Mouse (Mus musculus): ENCODE results near the gene Olfr449.
A peak's percentile ranks its signal among the peaks of the same experiment; 100 is the strongest.

The Olfr449 gene

GRCm38 (mm10) chr6:42834084-42834483 is at the start of gene Olfr449:
TSS of gene Olfr449 (plus strand) at chr6:42834384.
- no peak for ATAC-seq (ENCODE audit: insufficient number of reproducible peaks, low FRiP score, low TSS enrichment)

- ATAC-seq (ENCODE audit: insufficient number of reproducible peaks, low FRiP score, low TSS enrichment) = no peak
Observed at GRCm38 (mm10) chr6:42784793-42785192, 49.4 kb upstream of the Olfr449 start, which contains the start of gene Olfr452. TSS of gene Olfr452 (plus strand) at chr6:42785093.

- no peak for ATAC-seq (ENCODE audit: insufficient number of reproducible peaks, low FRiP score, low TSS enrichment)
Observed at GRCm38 (mm10) chr6:42790247-42790948, 43.8 kb upstream of the Olfr449 start.

GRCm38 (mm10) chr6:42790949-42791556 is 43.1 kb upstream of the Olfr449 start:
- no peak for ATAC-seq (ENCODE audit: insufficient number of reproducible peaks, low FRiP score, low TSS enrichment)

GRCm38 (mm10) chr6:42794982-42795381 is 39.2 kb upstream of the Olfr449 start:
- ATAC-seq (ENCODE audit: insufficient number of reproducible peaks, low FRiP score, low TSS enrichment) = no peak

GRCm38 (mm10) chr6:42811639-42812038 is 22.5 kb upstream of the Olfr449 start, which contains the start of gene Olfr450:
TSS of gene Olfr450 (plus strand) at chr6:42811939.
- ATAC-seq (ENCODE audit: insufficient number of reproducible peaks, low FRiP score, low TSS enrichment) = no peak

GRCm38 (mm10) chr6:42860222-42860819 is 26.1 kb downstream of the Olfr449 start:
- peak; percentile 61; the same call in 1 of the 2 replicates for ATAC-seq (ENCODE audit: insufficient number of reproducible peaks, low FRiP score, low TSS enrichment)

- no peak for ATAC-seq (ENCODE audit: insufficient number of reproducible peaks, low FRiP score, low TSS enrichment)
Observed at GRCm38 (mm10) chr6:42869695-42870094, 35.5 kb downstream of the Olfr449 start.

GRCm38 (mm10) chr6:42876323-42876722 is 42.1 kb downstream of the Olfr449 start:
- no peak for ATAC-seq (ENCODE audit: insufficient number of reproducible peaks, low FRiP score, low TSS enrichment)
